Mouse (Mus musculus): ENCODE measurements at regions not wholly inside any gene's neighbourhood (a gene's known extent, or its start where the extent isn't known, plus 50 kb on each side); places are given as distances from the start of the nearest gene placed in this dataset.

DNA sequence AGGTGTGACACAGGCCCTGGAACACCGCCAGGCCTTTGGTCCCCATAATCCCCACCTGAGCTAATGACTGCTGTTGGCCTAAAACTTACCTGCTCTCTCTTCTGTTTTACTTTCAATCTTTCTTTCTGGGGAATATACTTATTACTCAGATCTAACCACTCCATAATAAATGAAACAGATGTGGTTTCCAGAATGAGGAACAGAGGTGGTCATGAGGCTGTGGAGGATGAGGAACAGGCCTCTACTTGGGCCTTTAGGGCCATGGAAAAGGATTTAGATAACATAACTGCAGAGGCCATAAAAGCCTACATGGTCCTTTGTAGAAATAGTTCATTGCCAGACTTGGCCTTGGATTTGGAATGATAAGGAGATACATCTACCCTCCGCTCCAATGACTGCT, 74.1 kb downstream of the B3gnt5 start:
- intact Hi-C loops (cut with DNase I) = no loop called here
- DNase-seq (ENCODE audit: low spot score in 2 of 2) = no peak

DNA sequence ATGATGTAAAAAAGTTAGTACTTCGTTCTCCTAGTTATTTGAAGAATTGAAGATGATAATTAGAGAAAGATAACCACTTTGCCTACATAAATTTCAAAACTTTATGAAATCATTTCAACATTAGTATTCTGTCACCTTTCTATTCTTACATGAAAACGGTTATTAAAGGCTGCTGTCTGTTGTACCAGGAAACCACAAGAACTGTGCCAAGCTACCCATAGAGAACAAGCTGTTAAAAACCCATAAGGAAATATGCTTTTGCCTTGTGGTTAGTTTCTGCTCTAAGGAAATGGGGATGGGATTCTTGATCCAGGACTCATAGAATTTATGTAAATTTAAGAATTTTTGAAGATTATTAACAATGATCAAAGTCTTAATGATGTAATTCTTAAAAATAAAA, 74.7 kb downstream of the B3gnt5 start:
- no peak for DNase-seq (ENCODE audit: low spot score in 2 of 2)

DNA sequence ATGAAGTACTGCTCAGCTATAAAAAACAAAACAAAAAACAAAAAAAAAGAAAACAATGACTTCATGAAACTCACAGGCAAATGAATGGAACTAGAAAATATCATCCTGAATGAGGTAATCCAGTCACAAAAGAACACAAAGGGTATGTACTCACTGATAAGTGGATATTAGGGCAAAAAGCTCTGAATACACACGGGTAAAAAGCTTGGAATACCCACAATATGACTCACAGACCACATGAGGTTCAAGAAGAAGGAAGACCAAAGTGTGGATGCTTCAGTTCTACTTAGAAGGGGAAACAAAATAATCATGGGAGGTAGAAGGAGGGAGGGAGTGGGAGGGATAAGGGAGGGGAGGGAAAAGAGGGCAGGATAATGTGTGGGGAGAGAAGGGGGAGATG, 79.8 kb downstream of the B3gnt5 start:
- no peak for DNase-seq (ENCODE audit: low spot score in 2 of 2)
- intact Hi-C loops (cut with DNase I) = loop anchor here (10.0 kb wide), 1 partner anchor 115 kb away; no protein-coding TSS in a partner anchor

More for the DNA sequence above, 74.7 kb downstream of the B3gnt5 start:
- intact Hi-C loops (cut with DNase I) = no loop called here

DNA sequence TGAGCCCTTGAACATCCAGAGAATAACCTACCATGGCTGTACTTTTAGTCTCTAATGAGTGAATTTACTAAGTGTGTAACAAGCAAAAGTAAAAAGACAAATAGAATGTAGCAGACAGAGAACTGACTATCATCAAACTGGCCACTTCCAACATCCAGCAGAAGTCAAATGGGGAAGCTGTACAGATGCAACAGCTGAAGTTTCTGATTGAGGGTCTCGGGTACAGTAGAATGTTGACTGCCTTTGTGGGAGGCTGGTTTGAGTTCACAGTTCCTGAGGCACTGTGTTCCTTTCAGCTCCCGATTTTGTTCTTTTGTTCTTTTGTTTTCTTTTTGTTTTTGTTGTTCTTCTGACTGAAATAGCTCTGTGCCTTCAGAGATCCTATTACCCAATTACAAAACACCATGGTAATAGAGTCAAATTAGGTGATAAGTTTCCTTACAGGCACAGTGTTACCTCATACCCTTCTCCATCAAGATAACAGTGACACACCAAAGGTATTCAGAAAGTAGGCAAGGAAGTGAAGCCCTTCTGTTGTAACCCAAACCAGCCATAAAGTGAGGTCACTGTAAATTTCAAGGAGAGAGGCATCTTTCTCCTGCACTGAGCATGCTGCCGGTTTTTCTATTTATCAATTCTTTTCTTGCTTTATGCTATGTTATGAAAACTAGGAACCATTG, 82.5 kb downstream of the B3gnt5 start:
- DNase-seq (ENCODE audit: low spot score in 2 of 2) = no peak
- intact Hi-C loops (cut with DNase I) = loop anchor here (10.0 kb wide), 1 partner anchor 118 kb away; no protein-coding TSS in a partner anchor

DNA sequence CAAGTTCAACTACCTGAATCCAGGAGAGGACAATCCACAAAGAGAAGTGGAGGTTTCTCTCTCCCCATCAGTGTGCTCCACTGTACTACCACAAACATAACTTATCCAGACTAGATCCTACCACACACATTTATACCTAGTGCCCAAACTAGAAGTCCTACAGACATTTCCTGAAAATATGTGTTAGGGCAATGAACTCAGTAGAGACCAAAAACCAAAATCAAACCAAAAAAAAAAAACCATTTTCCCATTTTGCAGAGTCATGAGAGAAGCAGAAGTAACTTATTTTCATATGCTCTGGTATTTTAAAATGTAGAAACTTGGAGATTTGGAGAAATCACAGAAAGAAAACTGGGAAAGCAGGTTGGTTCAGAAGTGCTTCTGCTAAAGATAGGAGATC, 83.7 kb downstream of the B3gnt5 start:
- intact Hi-C loops (cut with DNase I) = loop anchor here (10.0 kb wide), 1 partner anchor 119 kb away; no protein-coding TSS in a partner anchor
- DNase-seq (ENCODE audit: low spot score in 2 of 2) = no peak

DNA sequence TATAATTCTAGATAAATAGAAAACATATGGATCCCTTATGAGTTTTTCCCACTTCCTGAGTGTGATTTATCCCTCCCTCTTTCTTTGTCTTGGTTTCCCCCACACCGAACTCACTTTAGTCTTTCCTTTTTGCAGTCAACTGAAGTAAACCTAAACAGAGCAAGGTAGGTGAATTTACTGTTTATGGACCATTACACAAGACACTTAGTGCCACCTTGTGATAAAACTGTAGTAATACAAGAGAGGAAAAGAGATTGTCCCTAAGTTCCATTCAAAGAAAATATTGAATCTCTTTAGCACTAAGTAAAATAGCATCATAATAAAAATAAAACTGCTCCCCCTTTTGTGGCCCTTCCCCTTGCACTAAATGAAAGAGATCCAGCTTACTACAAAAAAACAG, 88.4 kb downstream of the B3gnt5 start:
- DNase-seq (ENCODE audit: low spot score in 2 of 2) = peak in 1 of 2 experiments; percentile 2
- intact Hi-C loops (cut with DNase I) = loop anchor here (10.0 kb wide), 1 partner anchor 124 kb away; no protein-coding TSS in a partner anchor

DNA sequence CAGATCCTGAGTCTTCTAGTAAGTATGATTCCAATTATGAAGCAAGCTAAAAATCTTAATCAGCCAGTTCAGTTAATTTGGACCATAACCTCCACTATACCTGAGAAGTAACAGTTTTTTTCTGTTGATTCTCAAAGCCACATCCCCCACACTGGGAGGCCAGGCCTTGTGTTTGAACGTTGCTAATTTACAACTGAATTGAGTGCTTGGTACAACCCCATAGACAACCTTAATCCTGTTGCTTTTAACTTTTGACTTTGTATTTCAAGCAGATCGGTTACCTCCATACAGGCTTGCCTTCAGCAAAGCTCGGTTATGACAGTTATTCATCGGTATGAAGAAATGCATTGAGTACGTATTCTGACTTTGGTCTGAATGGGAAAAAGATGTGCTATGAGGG, 105.3 kb downstream of the B3gnt5 start:
- intact Hi-C loops (cut with DNase I) = no loop called here
- DNase-seq (ENCODE audit: low spot score in 2 of 2) = no peak

DNA sequence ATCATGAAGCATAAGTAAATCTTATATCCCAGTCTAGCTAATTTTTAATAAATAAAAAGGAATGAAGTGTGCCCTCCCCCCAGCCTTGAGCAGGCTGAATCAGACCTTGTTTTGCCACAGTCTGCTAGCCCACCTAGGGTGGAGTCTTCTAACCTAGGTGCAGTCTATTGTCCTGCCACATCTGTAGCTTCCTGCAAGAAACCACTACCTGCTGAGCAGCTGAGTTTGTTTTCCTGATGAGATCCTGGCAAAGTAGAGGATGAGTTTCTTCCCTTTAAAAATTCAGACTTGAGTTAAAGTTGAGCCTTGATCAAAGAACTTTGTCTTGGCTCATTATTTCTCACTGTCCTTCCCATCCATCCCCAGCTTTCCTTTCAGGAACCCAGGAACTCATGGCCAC, 105.9 kb downstream of the B3gnt5 start:
- intact Hi-C loops (cut with DNase I) = no loop called here

DNA sequence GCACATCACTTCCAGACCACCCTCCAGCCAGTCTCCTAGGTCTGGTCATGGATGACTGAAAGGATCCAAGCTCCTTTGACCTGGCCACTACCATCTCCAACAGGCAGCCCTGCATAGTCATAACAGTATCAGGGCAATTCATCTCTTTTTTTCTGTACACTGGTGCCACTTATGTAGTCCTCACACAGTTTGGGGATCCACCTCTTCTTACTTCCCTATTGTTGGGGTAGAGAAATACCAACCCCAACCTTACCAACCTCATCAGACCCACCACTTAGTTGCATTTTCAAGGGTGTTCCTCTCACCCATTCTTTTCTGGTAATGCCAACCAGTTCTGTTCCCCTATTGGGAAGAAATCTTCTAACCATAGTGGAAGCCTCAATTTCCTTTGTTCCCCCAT, 109.4 kb downstream of the B3gnt5 start:
- intact Hi-C loops (cut with DNase I) = no loop called here
- no peak for DNase-seq (ENCODE audit: low spot score in 2 of 2)

More for the DNA sequence above, 105.9 kb downstream of the B3gnt5 start:
- DNase-seq (ENCODE audit: low spot score in 2 of 2) = no peak

DNA sequence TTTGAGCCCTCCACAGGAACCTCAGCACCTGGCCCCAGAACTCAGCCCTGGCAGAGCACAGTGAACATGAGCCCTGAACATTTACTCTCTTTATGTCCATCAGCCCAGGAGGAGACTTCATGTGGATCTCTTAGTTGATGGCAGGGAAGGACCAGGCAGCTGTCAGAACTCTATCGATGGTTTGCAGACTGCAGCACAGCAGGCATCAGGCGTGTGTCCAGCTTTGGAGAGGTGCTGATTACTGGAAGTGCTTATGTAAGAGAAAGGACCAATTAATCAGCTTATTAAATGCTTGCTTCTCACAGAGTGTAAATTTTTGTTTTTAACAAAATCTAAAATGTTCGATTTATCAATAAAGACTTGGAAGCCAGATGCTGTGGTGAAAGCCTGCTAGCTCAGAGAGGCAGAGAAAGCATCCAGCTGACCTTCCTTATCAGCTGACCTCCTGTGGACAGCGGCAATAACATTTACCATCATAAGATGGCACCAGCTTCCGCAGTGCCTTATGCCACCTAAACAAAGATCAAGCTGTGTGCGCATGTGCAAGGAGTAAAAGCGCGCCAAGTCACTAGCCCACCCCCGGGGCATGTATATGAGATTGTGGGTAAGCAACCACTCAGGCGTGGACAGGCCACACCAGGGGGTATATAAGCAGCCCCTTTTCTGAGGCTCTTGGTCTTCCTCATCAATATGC, 105.8 kb downstream of the Klhl6 start:
- DNase-seq (ENCODE audit: low spot score in 2 of 2) = no peak
- intact Hi-C loops (cut with DNase I) = no loop called here

DNA sequence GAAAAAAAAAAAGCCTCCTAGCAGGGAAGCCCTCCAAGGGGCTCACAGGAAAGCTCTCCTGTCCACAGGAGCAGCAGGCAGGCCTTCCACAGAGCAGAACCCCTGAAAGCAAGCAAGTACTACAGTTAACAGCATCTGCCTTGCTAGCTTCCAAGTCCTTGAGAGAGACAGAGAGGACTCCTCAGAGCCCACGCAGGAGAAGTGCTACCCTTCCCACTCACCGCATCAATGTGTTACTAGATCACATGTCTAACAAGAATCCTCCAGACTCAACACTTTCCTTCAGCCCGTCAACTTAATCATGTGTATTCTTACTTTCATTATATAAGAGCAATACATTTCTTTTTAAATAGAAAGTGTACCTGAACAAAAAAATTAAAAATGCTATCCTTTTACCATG, 99.9 kb downstream of the Klhl6 start:
- intact Hi-C loops (cut with DNase I) = no loop called here
- DNase-seq (ENCODE audit: low spot score in 2 of 2) = peak; percentile 7 to 22

DNA sequence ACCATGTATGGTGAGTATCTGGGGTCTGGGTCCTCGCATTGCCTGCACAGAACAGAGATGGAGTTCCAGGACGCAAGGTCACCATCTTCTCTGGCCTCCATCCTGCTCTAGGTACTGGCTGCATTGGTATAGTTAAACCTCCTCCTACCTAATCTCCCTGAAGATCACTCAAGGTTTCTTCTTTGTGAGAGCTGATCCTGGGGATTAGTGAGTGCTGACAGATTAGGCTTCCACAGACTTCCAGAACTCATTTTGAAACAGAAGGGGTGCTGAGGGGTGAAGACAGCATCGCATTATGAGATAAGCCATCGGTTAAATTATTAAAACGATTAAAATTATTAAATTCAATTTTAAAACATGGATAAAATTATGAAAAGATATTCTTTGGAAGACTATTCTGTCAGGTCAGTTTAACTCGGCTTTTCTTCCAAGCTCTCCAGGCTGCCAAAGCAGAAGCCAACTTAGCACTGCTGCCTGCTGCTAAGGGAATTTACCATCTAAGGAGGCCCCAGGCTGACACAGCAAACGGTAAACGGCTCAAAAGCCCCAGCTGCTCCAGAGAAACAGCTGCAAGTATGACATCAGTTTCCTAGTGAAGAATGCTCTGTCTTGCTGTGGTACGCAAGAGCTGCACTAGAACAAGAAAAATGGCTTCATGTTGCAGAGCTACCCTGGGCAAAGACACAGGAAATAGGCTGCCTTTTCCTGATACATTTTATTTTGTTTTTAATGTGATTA, 98.9 kb downstream of the Klhl6 start:
- intact Hi-C loops (cut with DNase I) = no loop called here
- DNase-seq (ENCODE audit: low spot score in 2 of 2) = peak; percentile 15 to 19

DNA sequence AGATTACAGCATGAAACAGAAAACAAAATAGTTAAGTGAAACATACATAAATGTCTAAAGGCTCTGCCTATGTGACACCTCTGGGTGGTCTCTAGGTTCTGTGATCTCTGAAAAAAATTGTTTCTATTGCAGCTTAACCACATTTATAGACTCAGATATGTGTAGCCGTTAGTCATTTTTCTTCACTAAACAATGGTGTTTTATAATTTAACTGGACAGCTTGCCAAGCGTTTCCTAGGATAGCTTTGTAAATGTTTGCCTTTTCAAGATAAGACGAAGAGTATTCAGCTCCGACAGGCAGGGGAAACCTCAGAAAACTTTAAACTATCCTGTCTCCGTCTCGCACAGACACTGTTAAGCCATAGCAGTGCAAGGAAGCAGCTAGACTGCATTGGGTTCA, 98.3 kb downstream of the Klhl6 start:
- intact Hi-C loops (cut with DNase I) = no loop called here
- no peak for DNase-seq (ENCODE audit: low spot score in 2 of 2)

DNA sequence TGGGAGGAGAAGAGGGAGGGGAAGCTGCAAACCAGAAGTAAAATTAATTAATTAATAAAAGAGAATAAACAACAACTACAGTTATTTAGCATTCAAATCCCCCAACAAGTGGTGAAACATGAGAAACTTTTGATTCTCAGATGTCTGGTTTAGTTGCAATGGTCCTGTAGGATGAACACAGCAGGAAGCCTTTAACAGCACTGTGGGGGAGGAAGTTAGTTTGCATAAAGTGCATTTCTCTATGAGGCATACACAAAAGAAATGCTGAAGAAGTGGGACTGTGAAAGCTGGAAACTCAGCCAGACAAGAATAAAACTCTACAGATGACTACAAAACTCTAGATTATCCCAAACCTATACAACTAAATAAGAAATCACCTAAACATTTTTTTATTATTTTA, 96.2 kb downstream of the Klhl6 start:
- DNase-seq (ENCODE audit: low spot score in 2 of 2) = no peak
- intact Hi-C loops (cut with DNase I) = no loop called here

DNA sequence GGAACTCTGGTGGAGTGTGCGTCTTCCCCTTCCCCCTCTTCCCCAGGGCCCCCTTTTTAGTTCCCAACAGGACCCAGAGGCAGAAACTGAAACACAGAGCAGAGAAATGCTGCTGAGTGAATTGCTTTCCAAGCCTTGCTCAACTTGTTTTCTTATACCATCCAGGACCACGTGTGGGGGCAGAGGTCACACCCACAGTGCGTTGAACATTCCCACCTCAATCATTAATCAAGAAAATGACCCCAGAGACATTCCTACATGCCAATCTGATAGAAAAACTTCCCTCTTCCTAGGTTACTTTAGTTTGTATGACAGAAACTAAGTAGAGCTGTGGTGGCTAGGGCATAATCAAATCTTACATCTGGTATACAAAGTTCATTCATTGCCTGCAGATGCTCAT, 93.3 kb downstream of the Klhl6 start:
- no peak for DNase-seq (ENCODE audit: low spot score in 2 of 2)
- intact Hi-C loops (cut with DNase I) = no loop called here

DNA sequence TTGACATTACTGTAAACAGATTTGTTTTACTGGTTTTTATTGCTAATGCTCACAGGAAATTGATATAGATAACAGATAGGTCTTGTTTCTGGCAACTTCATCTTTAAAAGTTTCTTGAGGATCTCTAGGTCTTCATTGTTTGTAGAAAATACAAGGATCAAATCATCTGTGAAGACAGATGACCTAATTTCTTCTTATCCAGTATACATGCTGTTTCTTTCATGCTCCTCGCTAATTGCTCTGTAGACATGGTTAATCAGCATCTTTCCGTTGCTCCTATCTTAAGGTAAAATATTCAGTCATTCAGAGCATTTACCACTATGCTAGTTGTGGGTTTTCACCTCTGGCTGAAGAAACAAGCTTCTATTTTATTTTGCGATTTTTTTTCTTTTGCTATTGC, 91.4 kb downstream of the Klhl6 start:
- no peak for DNase-seq (ENCODE audit: low spot score in 2 of 2)
- intact Hi-C loops (cut with DNase I) = no loop called here

DNA sequence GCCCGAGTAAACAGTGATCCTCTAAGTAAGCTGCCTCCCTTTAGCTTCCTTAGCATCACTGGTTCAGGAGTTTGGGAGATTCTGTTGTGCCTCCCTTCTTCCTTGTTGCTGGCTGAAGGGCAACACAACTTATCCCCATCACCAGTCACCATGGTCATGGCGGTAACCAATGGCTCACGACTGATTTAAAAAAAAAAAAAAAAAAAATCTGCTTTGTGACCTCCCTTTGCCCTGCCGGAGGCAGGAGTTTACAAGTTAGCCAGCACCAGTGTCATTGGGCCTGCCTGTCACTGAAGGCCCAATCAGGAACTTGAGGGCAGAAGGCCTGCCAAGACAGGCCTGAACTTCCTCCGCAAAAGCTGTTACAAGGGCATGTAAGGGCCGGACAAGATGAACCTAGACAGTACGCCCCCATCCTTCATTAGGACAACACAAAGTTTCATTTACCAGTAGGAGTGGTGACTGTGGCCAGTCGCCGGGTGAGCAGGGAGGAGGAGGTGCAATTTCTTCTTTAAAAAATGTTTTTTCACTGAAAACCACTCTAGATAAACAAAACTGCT, 88.3 kb downstream of the Klhl6 start:
- intact Hi-C loops (cut with DNase I) = no loop called here
- DNase-seq (ENCODE audit: low spot score in 2 of 2) = no peak
